Mouse (Mus musculus) stomach, postnatal 0 days (tissue): ENCODE results near the gene Cdcp1. TPM values are rescaled to one million over a fixed set of nuclear protein-coding genes. Genes with fewer than 3 reads are reported as not detected.

ENCODE experiments used
- ATAC-seq: fragments of 200-750 bp; cut with Nextera tagmentation; 2 replicates; pipeline ENCODE4 v1.8.0; 2017; ENCODE audit not compliant: low FRiP score, low TSS enrichment
- DNase-seq: peaks from one replicate; pipeline ENCODE4 v3.0.0-alpha.2; 2016; ENCODE audit warnings: low spot score
- H3K27ac ChIP-seq: fragments of 300-500 bp; sonication (generic); replicated peaks from 2 replicates; pipeline ENCODE4 v1.5.1; 2014; ENCODE audit warnings: mild to moderate bottlenecking, control low read depth
- H3K27me3 ChIP-seq: fragments of 300-500 bp; sonication (generic); 2 replicates; pipeline ENCODE4 v1.6.1; 2014; ENCODE audit warnings: low read length; ENCODE audit not compliant: control insufficient read depth, insufficient read depth
- H3K36me3 ChIP-seq: fragments of 300-500 bp; sonication (generic); 2 replicates; pipeline ENCODE4 v1.6.1; 2014; ENCODE audit warnings: low read length, mixed read lengths; ENCODE audit not compliant: control insufficient read depth, insufficient read depth
- H3K4me1 ChIP-seq: fragments of 300-500 bp; sonication (generic); replicated peaks from 2 replicates; pipeline ENCODE4 v1.6.1; 2014; ENCODE audit warnings: antibody characterized with exemption; ENCODE audit not compliant: control insufficient read depth, insufficient read depth
- H3K4me2 ChIP-seq: fragments of 300-500 bp; sonication (generic); replicated peaks from 2 replicates; pipeline ENCODE4 v1.6.1; 2014; ENCODE audit warnings: low read depth, mild to moderate bottlenecking, control low read depth, moderate library complexity
- H3K4me3 ChIP-seq: fragments of 300-500 bp; sonication (generic); 2 replicates; pipeline ENCODE4 v1.5.1; 2014; ENCODE audit warnings: low read depth, low read length, control low read depth
- H3K9ac ChIP-seq: fragments of 300-500 bp; sonication (generic); 2 replicates; pipeline ENCODE4 v1.6.1; 2014; ENCODE audit warnings: mild to moderate bottlenecking, low read length, control low read depth, mixed read lengths
- H3K9me3 ChIP-seq: fragments of 300-500 bp; sonication (generic); 2 replicates; pipeline ENCODE4 v1.6.1; 2016; ENCODE audit warnings: low read length; ENCODE audit not compliant: control insufficient read depth
- CTCF ChIP-seq: IDR thresholded peaks from 2 replicates; pipeline ENCODE4 v1.5.1; 2016; ENCODE audit warnings: antibody characterized with exemption, low read depth, mild to moderate bottlenecking, moderate library complexity
- EP300 ChIP-seq: optimal IDR thresholded peaks from 2 replicates; pipeline ENCODE3; 2016; ENCODE audit warnings: antibody characterized with exemption
- WGBS: fragments of 180-500 bp; shearing (Covaris S2); extraction: QIAGEN DNeasy Blood & Tissue Kit; methylation state at CpG from one replicate; pipeline ENCODE4 v1.1.7; 2014; 5-methylcytosine and 5-hydroxymethylcytosine counted together
- polyA plus RNA-seq: library from polyadenylated mRNA; unstranded; fragments of >200 nt; fragmentation: Nextera tagmentation; extraction: Ambion mirVana; gene quantifications from 2 replicates; pipeline ENCODE4 v1.2.1, GENCODE M21; 2015

The Cdcp1 gene
- polyA plus RNA-seq, 1 experiment from 2014 or later = 7.4 TPM

- Histone ChIP-seq H3K9me3 (no peaks in the 10 kb centered on the region), H3K27ac (peak overlapping the region; percentile 70), H3K4me1 (no peaks in the 10 kb centered on the region; the same call in 1 of the 2 replicates), H3K9ac (no peak overlapping the region), H3K4me3 (no peak overlapping the region), H3K27me3 (no peaks in the 10 kb centered on the region), H3K4me2 (no peak overlapping the region), H3K36me3 (no peaks in the 10 kb centered on the region)
- no peak for TF ChIP-seq EP300
- TF ChIP-seq CTCF = no peak
- ATAC-seq (peak; percentile 93), DNase-seq (peak; percentile 84)
- 50% methylated on average over 2 of the region's 2 CpGs for WGBS
These were observed 8.9 kb downstream of the Cdcp1 start for GRCm38 (mm10) chr9:123206948-123207347.

DNA sequence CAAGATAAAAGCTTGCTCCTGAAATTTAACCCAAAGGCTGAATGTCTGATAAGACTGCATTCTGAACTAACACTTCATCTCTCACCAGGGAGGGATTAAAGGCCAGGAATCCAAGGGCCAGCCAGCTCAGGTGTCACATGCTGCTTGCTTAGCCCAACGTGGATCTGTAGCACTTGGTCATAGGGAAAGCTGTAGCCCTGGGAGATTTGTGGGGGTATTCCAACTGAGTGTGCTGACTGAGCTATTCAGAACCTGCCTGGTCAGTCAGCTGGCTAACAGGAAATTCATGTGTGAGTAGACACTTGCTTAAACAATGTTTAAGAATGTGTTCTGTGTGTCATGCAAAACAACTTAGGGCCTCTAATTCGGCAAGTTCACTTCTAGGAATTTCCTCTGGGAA, 9.3 kb downstream of the Cdcp1 start:
- H3K4me3 ChIP-seq = no peak overlapping the region
- H3K4me1 ChIP-seq = no peaks in the 10 kb centered on the region; the same call in 1 of the 2 replicates
- no peak for TF ChIP-seq EP300
- TF ChIP-seq CTCF = no peak
- no peak overlapping the region for H3K9ac ChIP-seq
- H3K27ac ChIP-seq = peak overlapping the region; percentile 70
- peak; percentile 82 for ATAC-seq
- WGBS = 15% methylated on average over 2 of the region's 2 CpGs
- no peaks in the 10 kb centered on the region for H3K27me3 ChIP-seq
- DNase-seq = peak; percentile 50
- H3K9me3 ChIP-seq = no peaks in the 10 kb centered on the region
- H3K36me3 ChIP-seq = no peaks in the 10 kb centered on the region
- no peak overlapping the region for H3K4me2 ChIP-seq

GRCm38 (mm10) chr9:123200116-123200515, 15.7 kb downstream of the Cdcp1 start:
- Histone ChIP-seq H3K4me3 (no peak overlapping the region), H3K36me3 (no peaks in the 10 kb centered on the region; the same call in 1 of the 2 replicates), H3K4me2 (no peak overlapping the region), H3K4me1 (no peaks in the 10 kb centered on the region), H3K27me3 (no peaks in the 10 kb centered on the region), H3K27ac (no peak overlapping the region), H3K9ac (no peak overlapping the region), H3K9me3 (0 out of 2 replicates have a peak, but pooled peaks cover 2% of the 10 kb centered on the region)
- 75% methylated on average over 3 of the region's 3 CpGs for WGBS
- TF ChIP-seq CTCF (no peak), EP300 (no peak)
- no peak for ATAC-seq
- no peak for DNase-seq

- Histone ChIP-seq H3K27me3 (no peaks in the 10 kb centered on the region), H3K27ac (no peak overlapping the region), H3K9ac (no peak overlapping the region), H3K4me1 (no peaks in the 10 kb centered on the region), H3K36me3 (no peaks in the 10 kb centered on the region), H3K9me3 (no peaks in the 10 kb centered on the region), H3K4me3 (no peak overlapping the region), H3K4me2 (no peak overlapping the region)
- no peak for DNase-seq
- TF ChIP-seq EP300 (no peak), CTCF (no peak)
- ATAC-seq = no peak
- WGBS = 79% methylated on average over 2 of the region's 2 CpGs
These were observed 27.6 kb downstream of the Cdcp1 start for GRCm38 (mm10) chr9:123188271-123188670.

- Histone ChIP-seq H3K36me3 (no peaks in the 10 kb centered on the region), H3K27ac (no peak overlapping the region), H3K4me3 (no peak overlapping the region), H3K4me2 (no peak overlapping the region), H3K27me3 (no peaks in the 10 kb centered on the region), H3K9ac (no peak overlapping the region), H3K9me3 (no peaks in the 10 kb centered on the region), H3K4me1 (no peaks in the 10 kb centered on the region)
- no peak for DNase-seq
- 93% methylated on average over 5 of the region's 5 CpGs for WGBS
- no peak for ATAC-seq
- TF ChIP-seq CTCF (no peak), EP300 (no peak)
These were observed 28.2 kb downstream of the Cdcp1 start for GRCm38 (mm10) chr9:123187589-123187988.

DNA sequence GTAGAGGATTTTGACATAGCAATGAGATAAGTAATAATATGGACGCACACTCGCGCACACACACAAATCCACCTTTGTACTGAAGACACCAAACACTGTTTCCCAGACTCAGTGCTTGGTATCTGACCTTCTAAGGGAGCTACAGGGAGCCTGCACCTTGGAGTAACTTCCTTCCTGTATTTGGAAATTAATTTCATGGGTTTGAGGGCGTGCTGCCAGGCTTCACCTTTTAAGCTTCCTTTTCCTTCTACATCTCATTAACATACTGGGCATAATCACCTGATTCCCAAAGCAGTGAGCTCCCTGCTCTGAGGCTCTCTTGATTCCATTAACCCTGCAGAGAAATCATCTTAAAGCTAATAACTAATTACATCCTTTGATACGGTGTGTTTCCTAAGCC, 29.7 kb downstream of the Cdcp1 start:
- no peak overlapping the region for H3K4me2 ChIP-seq
- 84% methylated on average over 5 of the region's 5 CpGs for WGBS
- ATAC-seq (no peak), DNase-seq (no peak)
- H3K27ac ChIP-seq = no peak overlapping the region
- no peak overlapping the region for H3K9ac ChIP-seq
- TF ChIP-seq CTCF (no peak), EP300 (no peak)
- H3K4me1 ChIP-seq = no peaks in the 10 kb centered on the region
- no peaks in the 10 kb centered on the region for H3K9me3 ChIP-seq
- no peaks in the 10 kb centered on the region for H3K27me3 ChIP-seq
- no peaks in the 10 kb centered on the region; the same call in 1 of the 2 replicates for H3K36me3 ChIP-seq
- no peak overlapping the region for H3K4me3 ChIP-seq
